Mouse (Mus musculus) liver, adult 2 months (tissue): ENCODE results near the gene Plppr1.

Source experiments
- CTCF ChIP-seq: fragments of 200-500 bp; IDR thresholded peaks from 2 replicates; pipeline ENCODE4 v1.5.1; 2011; ENCODE audit warnings: low read depth, low read length, control low read depth
- POLR2A ChIP-seq: fragments of 200-500 bp; IDR thresholded peaks from 2 replicates; pipeline ENCODE4 v1.6.1; 2011; ENCODE audit warnings: low read length, control low read depth; ENCODE audit not compliant: insufficient read depth; ENCODE audit errors: extremely low read depth

- no peak for TF ChIP-seq POLR2A
- no peak for TF ChIP-seq CTCF
These were observed 31.4 kb downstream of the Plppr1 start for GRCm38 (mm10) chr4:49090461-49090860.
